Mouse (Mus musculus): ENCODE measurements at regions not wholly inside any gene's neighbourhood (a gene's known extent, or its start where the extent isn't known, plus 50 kb on each side); places are given as distances from the start of the nearest gene placed in this dataset.

- WGBS, result 22% methylated on average over 6 of the region's 6 CpGs
- Histone ChIP-seq H3K27ac (no peak overlapping the region), H3K4me2 (replicated peaks) (peak overlapping the region; percentile 57), H3K27me3 (peaks cover 15% of the 10 kb centered on the region), H3K4me1 (peaks cover 18% of the 10 kb centered on the region), H3K9me3 (no peaks in the 10 kb centered on the region), H3K4me3 (no peak overlapping the region), H3K9ac (no peak overlapping the region), H3K36me3 (no peaks in the 10 kb centered on the region)
- no peak for ATAC-seq (ENCODE audit: low FRiP score, low read depth)
Measured at GRCm38 (mm10) chr1:41275642-41276041, 470.2 kb downstream of the Tmem182 start.

GRCm38 (mm10) chr1:41276303-41276702 lies 470.9 kb downstream of the Tmem182 start:
- Histone ChIP-seq H3K4me2 (replicated peaks) (no peak overlapping the region), H3K4me3 (no peak overlapping the region), H3K4me1 (peaks cover 18% of the 10 kb centered on the region), H3K9ac (no peak overlapping the region), H3K27me3 (peaks cover 15% of the 10 kb centered on the region), H3K9me3 (no peaks in the 10 kb centered on the region), H3K27ac (no peak overlapping the region), H3K36me3 (no peaks in the 10 kb centered on the region)
- 23% methylated on average over 6 of the region's 6 CpGs for WGBS
- no peak for ATAC-seq (ENCODE audit: low FRiP score, low read depth)

GRCm38 (mm10) chr1:41285221-41285620 lies 479.8 kb downstream of the Tmem182 start:
- WGBS, result 78% methylated on average over 9 of the region's 9 CpGs
- Histone ChIP-seq H3K4me3 (no peak overlapping the region), H3K4me2 (replicated peaks) (no peak overlapping the region)

GRCm38 (mm10) chr1:41286221-41286620 lies 480.8 kb downstream of the Tmem182 start:
- Histone ChIP-seq H3K36me3 (no peaks in the 10 kb centered on the region), H3K4me3 (no peak overlapping the region), H3K9ac (no peak overlapping the region), H3K4me1 (no peaks in the 10 kb centered on the region), H3K9me3 (no peaks in the 10 kb centered on the region), H3K4me2 (replicated peaks) (no peak overlapping the region), H3K27ac (no peak overlapping the region), H3K27me3 (no peaks in the 10 kb centered on the region)
- 72% methylated on average over 9 of the region's 9 CpGs for WGBS
- no peak for ATAC-seq (ENCODE audit: low FRiP score, low read depth)

More at GRCm38 (mm10) chr1:41285221-41285620, 479.8 kb downstream of the Tmem182 start:
- Histone ChIP-seq H3K27me3 (no peaks in the 10 kb centered on the region), H3K27ac (no peak overlapping the region), H3K9me3 (no peaks in the 10 kb centered on the region), H3K4me1 (no peaks in the 10 kb centered on the region), H3K36me3 (no peaks in the 10 kb centered on the region), H3K9ac (no peak overlapping the region)
- no peak for ATAC-seq (ENCODE audit: low FRiP score, low read depth)

- H3K27ac ChIP-seq, result no peak overlapping the region
- H3K4me2 ChIP-seq (replicated peaks), result no peak overlapping the region
- no peaks in the 10 kb centered on the region for H3K36me3 ChIP-seq
- ATAC-seq (ENCODE audit: low FRiP score, low read depth), result no peak
- H3K9ac ChIP-seq, result no peak overlapping the region
- no peaks in the 10 kb centered on the region for H3K9me3 ChIP-seq
- H3K4me3 ChIP-seq, result no peak overlapping the region
- no peaks in the 10 kb centered on the region for H3K4me1 ChIP-seq
- no peaks in the 10 kb centered on the region for H3K27me3 ChIP-seq
- 12% methylated on average over 3 of the region's 3 CpGs for WGBS
Measured at GRCm38 (mm10) chr1:41326861-41327480, 521.6 kb downstream of the Tmem182 start.

- WGBS, result 70% methylated on average over 16 of the region's 16 CpGs
- Histone ChIP-seq H3K27ac (no peak overlapping the region), H3K9ac (no peak overlapping the region), H3K4me3 (no peak overlapping the region), H3K4me1 (no peaks in the 10 kb centered on the region), H3K4me2 (replicated peaks) (no peak overlapping the region), H3K36me3 (no peaks in the 10 kb centered on the region), H3K27me3 (no peaks in the 10 kb centered on the region), H3K9me3 (no peaks in the 10 kb centered on the region)
- no peak for ATAC-seq (ENCODE audit: low FRiP score, low read depth)
Measured at GRCm38 (mm10) chr1:41349798-41350758, 544.7 kb downstream of the Tmem182 start.

- no peak overlapping the region for H3K4me3 ChIP-seq
- no peaks in the 10 kb centered on the region for H3K4me1 ChIP-seq
- no peak for ATAC-seq (ENCODE audit: low FRiP score, low read depth)
- no peak overlapping the region for H3K4me2 ChIP-seq (replicated peaks)
- H3K36me3 ChIP-seq, result no peaks in the 10 kb centered on the region
- H3K9me3 ChIP-seq, result no peaks in the 10 kb centered on the region
- H3K27me3 ChIP-seq, result no peaks in the 10 kb centered on the region
- H3K9ac ChIP-seq, result no peak overlapping the region
- 19% methylated on average over 4 of the region's 4 CpGs for WGBS
- no peak overlapping the region for H3K27ac ChIP-seq
Measured at GRCm38 (mm10) chr1:41359061-41359460, 553.7 kb downstream of the Tmem182 start.

GRCm38 (mm10) chr1:41361512-41361911 lies 556.1 kb downstream of the Tmem182 start:
- no peaks in the 10 kb centered on the region for H3K4me1 ChIP-seq
- no peak for ATAC-seq (ENCODE audit: low FRiP score, low read depth)
- H3K9me3 ChIP-seq, result no peaks in the 10 kb centered on the region
- no peak overlapping the region for H3K4me2 ChIP-seq (replicated peaks)
- no peaks in the 10 kb centered on the region for H3K27me3 ChIP-seq
- H3K27ac ChIP-seq, result no peak overlapping the region
- H3K4me3 ChIP-seq, result no peak overlapping the region
- 79% methylated on average over 3 of the region's 3 CpGs for WGBS
- no peaks in the 10 kb centered on the region for H3K36me3 ChIP-seq
- H3K9ac ChIP-seq, result no peak overlapping the region

GRCm38 (mm10) chr1:41380013-41380412 lies 574.6 kb downstream of the Tmem182 start:
- Histone ChIP-seq H3K36me3 (no peaks in the 10 kb centered on the region), H3K4me1 (no peaks in the 10 kb centered on the region; the same call in 1 of the 2 replicates), H3K27me3 (no peaks in the 10 kb centered on the region), H3K4me2 (replicated peaks) (no peak overlapping the region), H3K4me3 (no peak overlapping the region), H3K9me3 (no peaks in the 10 kb centered on the region), H3K9ac (no peak overlapping the region), H3K27ac (no peak overlapping the region)
- ATAC-seq (ENCODE audit: low FRiP score, low read depth), result no peak
- WGBS, result 79% methylated on average over 4 of the region's 4 CpGs

GRCm38 (mm10) chr1:41381487-41381886 lies 576.1 kb downstream of the Tmem182 start:
- Histone ChIP-seq H3K27me3 (no peaks in the 10 kb centered on the region), H3K36me3 (no peaks in the 10 kb centered on the region), H3K4me2 (replicated peaks) (no peak overlapping the region), H3K9me3 (no peaks in the 10 kb centered on the region), H3K4me3 (no peak overlapping the region), H3K27ac (no peak overlapping the region), H3K4me1 (no peaks in the 10 kb centered on the region; the same call in 1 of the 2 replicates), H3K9ac (no peak overlapping the region)
- no peak for ATAC-seq (ENCODE audit: low FRiP score, low read depth)
- 77% methylated on average over 7 of the region's 7 CpGs for WGBS

- Histone ChIP-seq H3K4me1 (peaks cover 5% of the 10 kb centered on the region; the same call in 1 of the 2 replicates), H3K4me3 (no peak overlapping the region), H3K4me2 (replicated peaks) (no peak overlapping the region), H3K27me3 (no peaks in the 10 kb centered on the region), H3K27ac (no peak overlapping the region), H3K36me3 (no peaks in the 10 kb centered on the region), H3K9ac (no peak overlapping the region), H3K9me3 (no peaks in the 10 kb centered on the region)
- 55% methylated on average over 1 of the region's 1 CpGs for WGBS
- no peak for ATAC-seq (ENCODE audit: low FRiP score, low read depth)
Measured at GRCm38 (mm10) chr1:41384731-41385130, 579.3 kb downstream of the Tmem182 start.

- 56% methylated on average over 4 of the region's 4 CpGs for WGBS
- Histone ChIP-seq H3K27me3 (no peaks in the 10 kb centered on the region), H3K4me3 (no peak overlapping the region), H3K27ac (no peak overlapping the region), H3K36me3 (no peaks in the 10 kb centered on the region), H3K4me1 (peaks cover 13% of the 10 kb centered on the region), H3K4me2 (replicated peaks) (no peak overlapping the region), H3K9me3 (no peaks in the 10 kb centered on the region), H3K9ac (no peak overlapping the region)
- ATAC-seq (ENCODE audit: low FRiP score, low read depth), result no peak
Measured at GRCm38 (mm10) chr1:41386435-41386834, 581.0 kb downstream of the Tmem182 start.

All from limb, embryonic 13.5 days (tissue).